Mouse (Mus musculus): ENCODE measurements around the gene Spata2. TPM values are rescaled to one million over a fixed set of nuclear protein-coding genes. Genes with fewer than 3 reads are reported as not detected.
A peak's percentile ranks its signal among the peaks of the same experiment; 100 is the strongest.

Spata2 gene
- total RNA-seq, 2 experiments from 2014 or later, result 80.9 to 82.4 TPM

GRCm38 (mm10) chr2:167468444-167468843, 24.2 kb downstream of the Spata2 start:
- no peak for DNase-seq (ENCODE audit: low spot score in 2 of 2)
- Histone ChIP-seq H3K4me3 (no peak overlapping the region), H3K27ac (no peak overlapping the region)
- TF ChIP-seq CTCF (conservative IDR thresholded peaks at IDR 0.05), result peak; percentile 40

DNA sequence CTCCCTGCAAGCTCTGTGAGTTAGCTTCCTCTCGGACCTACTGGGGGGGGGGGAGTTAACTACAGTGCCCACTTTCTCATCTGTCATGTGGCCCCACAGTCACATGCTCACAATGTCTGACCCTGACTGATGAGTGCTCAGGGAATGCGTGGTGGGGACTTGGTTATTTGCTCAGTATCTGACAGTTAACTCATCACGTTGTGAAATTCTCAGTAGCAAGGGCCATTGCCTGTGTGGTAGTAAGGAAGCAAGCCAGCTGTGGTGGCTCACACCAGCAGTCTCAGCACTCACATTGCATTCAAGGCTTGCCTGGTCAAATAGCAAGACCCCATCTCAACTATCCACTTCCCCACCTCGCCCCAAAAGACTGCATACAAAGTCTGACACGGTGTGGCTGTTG, 25.5 kb downstream of the Spata2 start:
- Histone ChIP-seq H3K4me3 (no peak overlapping the region), H3K27ac (no peak overlapping the region)
- no peak for TF ChIP-seq CTCF (conservative IDR thresholded peaks at IDR 0.05)
- DNase-seq (ENCODE audit: low spot score in 2 of 2), result no peak

- H3K4me3 ChIP-seq, result no peak overlapping the region
- DNase-seq (ENCODE audit: low spot score in 2 of 2), result no peak
- no peak overlapping the region for H3K27ac ChIP-seq
- TF ChIP-seq CTCF (conservative IDR thresholded peaks at IDR 0.05), result no peak
Measured at GRCm38 (mm10) chr2:167465951-167466350, 26.7 kb downstream of the Spata2 start.

DNA sequence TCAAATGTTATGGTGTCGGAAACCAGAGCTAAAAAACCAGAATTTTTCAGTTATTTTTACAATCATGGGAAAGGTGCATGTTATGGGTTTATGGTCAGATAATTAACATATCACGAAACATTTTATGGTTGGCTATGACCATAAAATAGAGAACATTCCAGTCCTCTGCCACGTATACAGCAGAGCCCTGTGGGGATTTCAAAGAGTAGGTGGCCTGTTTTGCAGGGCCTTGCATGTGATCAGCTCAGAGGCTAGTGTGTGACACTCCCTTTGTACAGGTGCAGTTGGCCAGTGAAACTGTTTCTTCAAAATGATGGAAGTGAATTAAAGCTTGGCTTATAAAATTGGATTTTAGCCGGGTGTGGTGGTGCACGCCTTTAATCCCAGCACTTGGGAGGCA, 28.9 kb downstream of the Spata2 start:
- TF ChIP-seq CTCF (conservative IDR thresholded peaks at IDR 0.05), result no peak
- no peak for DNase-seq (ENCODE audit: low spot score in 2 of 2)
- no peak overlapping the region for H3K4me3 ChIP-seq
- no peak overlapping the region for H3K27ac ChIP-seq

GRCm38 (mm10) chr2:167462954-167463353, 29.7 kb downstream of the Spata2 start:
- Histone ChIP-seq H3K4me3 (no peak overlapping the region), H3K27ac (no peak overlapping the region)
- no peak for DNase-seq (ENCODE audit: low spot score in 2 of 2)
- peak; percentile 90 for TF ChIP-seq CTCF (conservative IDR thresholded peaks at IDR 0.05)

GRCm38 (mm10) chr2:167459071-167459865, 33.4 kb downstream of the Spata2 start:
- no peak for DNase-seq (ENCODE audit: low spot score in 2 of 2)
- Histone ChIP-seq H3K27ac (no peak overlapping the region), H3K4me3 (no peak overlapping the region)
- no peak for TF ChIP-seq CTCF (conservative IDR thresholded peaks at IDR 0.05)

GRCm38 (mm10) chr2:167458548-167458947, 34.1 kb downstream of the Spata2 start:
- Histone ChIP-seq H3K4me3 (no peak overlapping the region), H3K27ac (no peak overlapping the region)
- no peak for DNase-seq (ENCODE audit: low spot score in 2 of 2)
- no peak for TF ChIP-seq CTCF (conservative IDR thresholded peaks at IDR 0.05)

GRCm38 (mm10) chr2:167457213-167457612, 35.5 kb downstream of the Spata2 start:
- H3K4me3 ChIP-seq, result no peak overlapping the region
- no peak overlapping the region for H3K27ac ChIP-seq
- TF ChIP-seq CTCF (conservative IDR thresholded peaks at IDR 0.05), result no peak
- no peak for DNase-seq (ENCODE audit: low spot score in 2 of 2)

DNA sequence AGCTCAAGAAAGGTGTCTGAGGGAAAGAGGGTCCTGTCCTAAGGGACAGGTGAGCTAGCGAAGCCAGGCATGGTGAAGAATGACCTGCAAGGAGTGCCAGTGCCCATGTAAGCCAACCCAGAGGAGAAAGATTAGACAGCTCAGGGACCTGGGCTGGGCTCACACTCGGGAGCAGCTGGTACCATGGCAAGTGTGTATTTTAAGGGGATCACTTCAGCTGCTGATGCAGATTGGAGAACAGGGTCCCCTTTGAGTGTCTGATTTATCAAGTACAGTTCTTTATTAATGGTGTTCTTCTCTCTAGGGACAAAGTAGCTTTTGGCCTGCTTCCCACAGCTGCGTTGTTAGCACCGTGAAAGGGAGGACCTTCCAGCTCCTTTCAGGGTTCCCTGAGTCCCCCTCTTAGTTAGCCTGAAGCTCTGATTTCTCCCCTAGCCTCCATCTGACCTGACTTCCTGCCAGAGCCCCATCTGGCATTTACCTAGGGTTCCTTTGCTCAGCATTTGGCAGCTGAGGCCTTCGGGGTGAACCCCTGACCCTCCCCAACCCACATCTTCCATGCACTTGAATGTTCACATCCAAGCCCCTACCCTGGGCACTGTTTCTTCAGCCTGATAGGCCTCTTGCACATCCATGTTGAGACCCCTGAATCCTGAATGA, 36.2 kb downstream of the Spata2 start:
- TF ChIP-seq CTCF (conservative IDR thresholded peaks at IDR 0.05), result no peak
- H3K27ac ChIP-seq, result peak overlapping the region; percentile 28; the same call in 1 of the 2 replicates
- DNase-seq (ENCODE audit: low spot score in 2 of 2), result no peak
- H3K4me3 ChIP-seq, result no peak overlapping the region

- TF ChIP-seq CTCF (conservative IDR thresholded peaks at IDR 0.05), result no peak
- Histone ChIP-seq H3K4me3 (no peak overlapping the region), H3K27ac (peak overlapping the region; percentile 39; the same call in 1 of the 2 replicates)
- DNase-seq (ENCODE audit: low spot score in 2 of 2), result peak; percentile 37 to 64
Measured at GRCm38 (mm10) chr2:167453814-167454213, 38.9 kb downstream of the Spata2 start.

DNA sequence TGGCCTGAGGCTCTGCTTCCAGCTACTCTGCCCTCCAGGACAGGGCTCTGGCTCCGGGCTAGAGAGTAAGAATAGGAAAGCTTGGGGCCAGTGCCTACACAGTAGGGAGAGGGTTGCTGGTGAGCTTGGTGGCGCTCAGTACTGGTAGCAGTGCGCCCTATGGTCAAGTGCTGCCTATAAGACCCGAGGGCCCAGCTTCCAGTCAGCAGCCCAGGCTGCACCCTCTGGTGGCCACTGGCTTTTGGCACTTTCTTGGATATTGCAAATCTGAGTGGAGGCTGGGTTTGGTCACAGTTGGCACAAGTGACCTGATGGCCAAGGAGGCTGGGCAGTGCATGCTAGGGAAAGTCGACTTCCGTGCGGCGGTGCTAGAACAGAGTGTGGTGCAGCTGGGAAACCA, 42.0 kb downstream of the Spata2 start:
- peak; percentile 42 for TF ChIP-seq CTCF (conservative IDR thresholded peaks at IDR 0.05)
- DNase-seq (ENCODE audit: low spot score in 2 of 2), result no peak
- Histone ChIP-seq H3K4me3 (no peak overlapping the region), H3K27ac (no peak overlapping the region)

- peak in 1 of 2 experiments; percentile 38 for DNase-seq (ENCODE audit: low spot score in 2 of 2)
- no peak overlapping the region for H3K4me3 ChIP-seq
- TF ChIP-seq CTCF (conservative IDR thresholded peaks at IDR 0.05), result no peak
- H3K27ac ChIP-seq, result peak overlapping the region; percentile 72
Measured at GRCm38 (mm10) chr2:167449331-167450275, 43.1 kb downstream of the Spata2 start.

DNA sequence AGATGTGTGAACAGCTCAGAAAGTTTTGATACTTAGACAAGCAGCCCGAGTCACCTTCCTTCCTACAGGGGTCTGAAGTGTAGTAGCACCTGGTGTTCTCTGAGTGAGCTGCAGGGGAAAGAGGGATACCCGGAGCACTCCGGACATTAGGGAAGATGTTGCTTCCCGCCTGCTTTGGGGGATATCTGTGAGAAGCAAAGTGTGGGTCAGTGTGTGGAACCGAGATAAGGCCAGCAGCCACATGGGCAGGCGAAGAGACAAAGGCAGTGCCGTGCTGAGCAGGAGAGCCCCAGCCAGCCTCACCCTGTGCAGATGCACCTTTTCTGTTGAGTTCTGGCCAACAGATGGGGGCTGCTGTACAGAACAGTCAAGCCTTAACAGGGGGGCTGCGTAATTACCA, 45.1 kb downstream of the Spata2 start:
- DNase-seq (ENCODE audit: low spot score in 2 of 2), result no peak
- TF ChIP-seq CTCF (conservative IDR thresholded peaks at IDR 0.05), result no peak
- Histone ChIP-seq H3K4me3 (no peak overlapping the region), H3K27ac (no peak overlapping the region)
